Mouse (Mus musculus): ENCODE data around the gene Stoml1.

GRCm38 (mm10) chr9:58275115-58275774 lies 22.3 kb downstream of the Stoml1 start:
- TF ChIP-seq E2F4 (IDR thresholded peaks at IDR 0.05; ENCODE audit: borderline replicate concordance, low read depth, low read length): no peak
- no peak; the same call in 1 of the 2 replicates for TF ChIP-seq MAX (IDR thresholded peaks at IDR 0.05; ENCODE audit: low read length)
- TF ChIP-seq POLR2A (IDR thresholded peaks at IDR 0.05; ENCODE audit: control insufficient read depth in 1 of 2, insufficient read depth in 1 of 2, low read depth in 1 of 2, low read length in 2 of 2, poor library complexity in 1 of 2): no peak

All from MEL (cell line).